Mouse (Mus musculus): ENCODE measurements at regions not wholly inside any gene's neighbourhood (a gene's known extent, or its start where the extent isn't known, plus 50 kb on each side); places are given as distances from the start of the nearest gene placed in this dataset.

DNA sequence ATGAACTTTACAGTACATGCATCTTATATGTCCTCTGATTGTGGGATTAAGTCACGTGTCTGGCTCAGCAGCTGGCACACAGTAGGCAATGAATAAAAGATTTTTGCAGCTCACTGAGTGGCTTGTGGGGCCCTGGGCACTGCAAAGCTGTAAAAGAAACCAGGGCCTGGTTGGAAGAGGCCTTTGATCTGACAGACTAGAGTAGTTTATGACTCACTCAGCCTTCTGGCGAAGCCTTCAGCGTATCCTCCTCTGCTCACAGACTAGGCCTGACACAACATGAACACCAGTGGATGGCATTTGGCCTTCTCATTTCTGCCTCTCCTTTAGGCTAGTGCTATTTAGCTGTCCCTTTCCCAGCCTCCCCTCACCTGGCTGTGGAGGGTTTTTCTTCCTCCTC lies 260.6 kb downstream of the Gm12728 start:
- no peak for TF ChIP-seq ZC3H11A (IDR thresholded peaks at IDR 0.05; ENCODE audit: borderline replicate concordance, low read depth, low read length)
- TF ChIP-seq HCFC1 (IDR thresholded peaks at IDR 0.05; ENCODE audit: borderline replicate concordance, insufficient read depth, low read length): no peak
- TF ChIP-seq MAFK (IDR thresholded peaks at IDR 0.05; ENCODE audit: insufficient read depth, low read depth, low read length): no peak
- TF ChIP-seq CHD2 (IDR thresholded peaks at IDR 0.05; ENCODE audit: low read depth, low read length): no peak
- no peak for TF ChIP-seq ZNF384 (IDR thresholded peaks at IDR 0.05; ENCODE audit: low read depth, low read length)
